Mouse (Mus musculus) bone marrow, adult 2 months (tissue): Measurements from ENCODE around the gene Zdhhc7. TPM values are rescaled to one million over a fixed set of nuclear protein-coding genes. Genes with fewer than 3 reads are reported as not detected.
A peak's percentile ranks its signal among the peaks of the same experiment; 100 is the strongest.

Experiments
- H3K27ac ChIP-seq: fragments of 200-500 bp; 2 replicates; pipeline ENCODE4 v1.5.1; 2012; ENCODE audit warnings: low read depth, mild to moderate bottlenecking, control low read depth, inconsistent platforms, low read length; ENCODE audit not compliant: control insufficient read depth, poor library complexity, insufficient read depth
- H3K4me1 ChIP-seq: fragments of 200-500 bp; 2 replicates; pipeline ENCODE4 v1.6.1; 2011; ENCODE audit warnings: low read length; ENCODE audit not compliant: control insufficient read depth, insufficient read depth
- H3K4me3 ChIP-seq: fragments of 200-500 bp; replicated peaks from 2 replicates; pipeline ENCODE3; 2011; ENCODE audit warnings: mild to moderate bottlenecking, low read depth, low read length, control low read depth; ENCODE audit not compliant: control insufficient read depth
- CTCF ChIP-seq: fragments of 200-500 bp; IDR thresholded peaks from 2 replicates; pipeline ENCODE4 v1.5.1; 2011; ENCODE audit warnings: low read length, control low read depth; ENCODE audit not compliant: control insufficient read depth, insufficient read depth
- POLR2A ChIP-seq: fragments of 200-500 bp; IDR thresholded peaks from 2 replicates; pipeline ENCODE4 v1.6.1; 2011; ENCODE audit warnings: low read depth, mild to moderate bottlenecking, control low read depth, low read length, borderline replicate concordance; ENCODE audit not compliant: control insufficient read depth
- WGBS: fragments of 180-500 bp; shearing (Covaris S2); methylation state at CpG from one replicate; pipeline ENCODE4 v1.1.7; 2018; 5-methylcytosine and 5-hydroxymethylcytosine counted together
- polyA plus RNA-seq: library from polyadenylated mRNA; stranded (reverse); fragments of >200 nt; gene quantifications from 2 replicates; pipeline ENCODE4 v1.2.4, GENCODE M21; 2011; ENCODE audit warnings: low replicate concordance; ENCODE audit not compliant: missing spikeins, insufficient read depth, insufficient read length

The Zdhhc7 gene
- polyA plus RNA-seq, 1 experiment = 18.7 TPM

DNA sequence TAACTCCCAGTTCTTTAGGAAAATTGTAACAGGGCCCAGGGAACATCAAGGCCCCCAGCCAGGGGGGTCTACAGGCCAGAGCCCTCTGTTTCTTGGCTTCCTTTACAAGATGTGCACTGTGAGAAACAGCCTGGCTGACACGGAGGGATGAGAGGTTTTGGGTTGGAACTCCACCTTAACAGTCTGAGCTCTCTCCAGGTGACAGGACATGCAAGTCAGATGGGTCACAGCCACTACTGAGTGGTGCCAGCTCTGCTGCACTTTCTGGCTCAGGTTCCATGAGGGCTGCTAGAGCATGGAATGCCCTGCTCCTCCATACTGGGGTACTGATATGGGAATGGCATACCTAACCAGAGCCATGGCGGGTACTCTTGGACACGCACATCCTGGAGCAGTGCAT is 10.2 kb downstream of the Zdhhc7 start:
- no peaks in the 10 kb centered on the region for H3K4me1 ChIP-seq
- H3K4me3 ChIP-seq = no peak overlapping the region
- no peak overlapping the region for H3K27ac ChIP-seq
- TF ChIP-seq CTCF (no peak), POLR2A (no peak)
- 90% methylated on average over 3 of the region's 3 CpGs for WGBS

GRCm38 (mm10) chr8:120089511-120089910 is 11.8 kb downstream of the Zdhhc7 start:
- no peak overlapping the region for H3K4me3 ChIP-seq
- no peak overlapping the region for H3K27ac ChIP-seq
- TF ChIP-seq POLR2A (no peak), CTCF (no peak)
- no peaks in the 10 kb centered on the region for H3K4me1 ChIP-seq
- WGBS = 84% methylated on average over 7 of the region's 7 CpGs

GRCm38 (mm10) chr8:120084783-120085182 is 16.5 kb downstream of the Zdhhc7 start:
- no peak for TF ChIP-seq POLR2A
- TF ChIP-seq CTCF = no peak
- WGBS = 89% methylated on average over 8 of the region's 8 CpGs
- Histone ChIP-seq H3K27ac (no peak overlapping the region), H3K4me1 (peaks cover 2% of the 10 kb centered on the region; the same call in 1 of the 2 replicates), H3K4me3 (no peak overlapping the region)

GRCm38 (mm10) chr8:120083261-120083660 is 18.0 kb downstream of the Zdhhc7 start:
- H3K4me3 ChIP-seq = no peak overlapping the region
- TF ChIP-seq POLR2A (no peak), CTCF (no peak)
- WGBS = 85% methylated on average over 8 of the region's 8 CpGs
- H3K4me1 ChIP-seq = peaks cover 2% of the 10 kb centered on the region; the same call in 1 of the 2 replicates
- 0 out of 2 replicates have a peak overlapping the region, but pooled peaks have one; percentile 4 for H3K27ac ChIP-seq

DNA sequence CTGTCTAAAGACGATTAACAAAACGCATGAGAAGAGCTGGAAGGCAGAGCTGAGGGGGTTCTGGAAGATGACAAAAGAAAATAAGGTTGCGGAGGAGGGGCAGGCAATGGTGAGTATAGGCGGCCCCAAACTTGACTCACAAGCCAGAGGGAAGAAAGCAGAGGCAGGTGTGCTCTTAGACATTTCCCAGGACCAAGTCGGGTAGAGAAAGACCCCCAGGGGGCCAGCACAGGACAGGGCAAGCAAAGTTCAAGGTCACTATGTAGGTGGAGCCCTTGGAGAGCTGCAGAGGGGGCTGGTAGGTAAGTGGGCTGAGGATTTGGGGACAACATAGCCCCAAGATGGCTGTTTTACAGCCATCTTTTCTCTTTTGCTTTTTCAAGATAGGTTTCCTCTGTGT is 21.9 kb downstream of the Zdhhc7 start:
- WGBS = 76% methylated on average over 5 of the region's 5 CpGs
- H3K4me3 ChIP-seq = no peak overlapping the region
- H3K4me1 ChIP-seq = peaks cover 2% of the 10 kb centered on the region; the same call in 1 of the 2 replicates
- TF ChIP-seq POLR2A (no peak), CTCF (no peak)
- H3K27ac ChIP-seq = no peak overlapping the region

DNA sequence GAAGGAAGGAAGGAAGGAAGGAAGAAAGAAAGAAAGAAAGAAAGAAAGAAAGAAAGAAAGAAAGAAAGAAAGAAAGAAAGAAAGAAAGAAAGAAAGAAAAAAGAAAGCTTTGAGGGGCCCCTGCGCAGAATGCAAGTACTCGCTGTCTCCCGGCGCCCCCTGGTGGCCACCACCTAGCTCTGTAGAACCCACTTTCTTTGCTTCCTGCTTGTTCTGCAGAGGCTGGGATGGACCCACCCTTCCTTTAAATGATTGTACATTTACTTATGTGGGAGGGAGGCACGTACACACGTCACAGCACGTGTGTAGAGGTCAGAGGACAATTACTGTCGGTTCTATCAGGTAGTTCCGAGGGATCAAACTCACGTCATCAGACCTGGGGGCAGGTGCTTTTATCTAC is 23.2 kb downstream of the Zdhhc7 start:
- Histone ChIP-seq H3K4me1 (peaks cover 2% of the 10 kb centered on the region; the same call in 1 of the 2 replicates), H3K4me3 (no peak overlapping the region), H3K27ac (no peak overlapping the region)
- 15% methylated on average over 10 of the region's 10 CpGs for WGBS
- TF ChIP-seq POLR2A (no peak), CTCF (peak; percentile 74)

- TF ChIP-seq CTCF (no peak), POLR2A (no peak)
- no peak overlapping the region for H3K27ac ChIP-seq
- H3K4me1 ChIP-seq = no peaks in the 10 kb centered on the region; the same call in 1 of the 2 replicates
- H3K4me3 ChIP-seq = no peak overlapping the region
- 72% methylated on average over 6 of the region's 6 CpGs for WGBS
These were observed 25.9 kb downstream of the Zdhhc7 start for GRCm38 (mm10) chr8:120075347-120075746.

DNA sequence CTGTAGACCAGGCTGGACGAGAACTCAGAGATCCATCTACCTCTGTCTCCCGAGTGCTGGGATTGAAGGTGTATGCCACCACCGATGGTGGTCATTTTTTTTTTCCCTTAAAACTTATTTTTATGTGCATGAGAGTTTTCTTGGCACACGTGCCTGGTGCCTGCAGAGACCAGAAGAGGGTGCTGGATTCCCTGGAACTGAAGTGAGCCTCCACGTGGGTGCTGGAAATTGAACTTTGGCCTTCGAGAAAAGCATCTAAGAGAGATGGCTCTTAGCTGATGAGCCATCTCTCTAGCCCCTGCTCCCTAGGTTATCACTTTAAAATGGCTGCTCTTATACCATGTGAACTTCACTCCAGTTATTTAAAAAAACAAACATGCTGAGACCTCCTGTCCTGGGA is 26.8 kb downstream of the Zdhhc7 start:
- WGBS = 69% methylated on average over 6 of the region's 6 CpGs
- no peaks in the 10 kb centered on the region; the same call in 1 of the 2 replicates for H3K4me1 ChIP-seq
- H3K4me3 ChIP-seq = no peak overlapping the region
- no peak overlapping the region for H3K27ac ChIP-seq
- TF ChIP-seq POLR2A (no peak), CTCF (no peak)

GRCm38 (mm10) chr8:120072827-120073226 is 28.5 kb downstream of the Zdhhc7 start:
- no peak overlapping the region for H3K4me3 ChIP-seq
- no peak for TF ChIP-seq CTCF
- no peak for TF ChIP-seq POLR2A
- H3K27ac ChIP-seq = no peak overlapping the region
- H3K4me1 ChIP-seq = no peaks in the 10 kb centered on the region; the same call in 1 of the 2 replicates
- 85% methylated on average over 8 of the region's 8 CpGs for WGBS
